Mouse (Mus musculus) kidney, embryonic 16.5 days (tissue): ENCODE results near the gene Ncoa1. TPM values are rescaled to one million over a fixed set of nuclear protein-coding genes. Genes with fewer than 3 reads are reported as not detected.

ENCODE experiments used
- ATAC-seq: fragments of 200-750 bp; cut with Nextera tagmentation; 2 replicates; pipeline ENCODE4 v1.8.0; 2017; ENCODE audit warnings: moderate TSS enrichment; ENCODE audit not compliant: low FRiP score, low TSS enrichment
- H3K27ac ChIP-seq: fragments of 300-500 bp; sonication (generic); 2 replicates; pipeline ENCODE4 v1.5.1; 2014; ENCODE audit warnings: low read length
- H3K27me3 ChIP-seq: fragments of 300-500 bp; sonication (generic); 2 replicates; pipeline ENCODE4 v1.6.1; 2014; ENCODE audit warnings: low read length, control low read depth, mixed read lengths; ENCODE audit not compliant: insufficient read depth
- H3K36me3 ChIP-seq: fragments of 300-500 bp; sonication (generic); 2 replicates; pipeline ENCODE4 v1.6.1; 2014; ENCODE audit warnings: low read length, control low read depth, mixed read lengths; ENCODE audit not compliant: insufficient read depth
- H3K4me1 ChIP-seq: fragments of 300-500 bp; sonication (generic); 2 replicates; pipeline ENCODE4 v1.6.1; 2014; ENCODE audit warnings: low read length, control low read depth, mixed read lengths; ENCODE audit not compliant: insufficient read depth
- H3K4me2 ChIP-seq: fragments of 300-500 bp; sonication (generic); replicated peaks from 2 replicates; pipeline ENCODE4 v1.6.1; 2014; ENCODE audit warnings: low read depth, low read length
- H3K4me3 ChIP-seq: fragments of 300-500 bp; sonication (generic); 2 replicates; pipeline ENCODE4 v1.5.1; 2014; ENCODE audit warnings: mild to moderate bottlenecking, low read length
- H3K9ac ChIP-seq: fragments of 300-500 bp; sonication (generic); replicated peaks from 2 replicates; pipeline ENCODE4 v1.6.1; 2014; ENCODE audit warnings: low read length
- H3K9me3 ChIP-seq: fragments of 300-500 bp; sonication (generic); 2 replicates; pipeline ENCODE4 v1.6.1; 2016; ENCODE audit warnings: low read length, control low read depth
- WGBS: fragments of 180-500 bp; shearing (Covaris S2); extraction: QIAGEN DNeasy Blood & Tissue Kit; methylation state at CpG from one replicate; pipeline ENCODE4 v1.1.7; 2014; 5-methylcytosine and 5-hydroxymethylcytosine counted together
- polyA plus RNA-seq: library from polyadenylated mRNA; unstranded; fragments of >200 nt; fragmentation: Nextera tagmentation; extraction: Ambion mirVana; gene quantifications from 2 replicates; pipeline ENCODE4 v1.2.1, GENCODE M21; 2015

Ncoa1 gene
- polyA plus RNA-seq, 1 experiment from 2014 or later = 6.6 TPM

DNA sequence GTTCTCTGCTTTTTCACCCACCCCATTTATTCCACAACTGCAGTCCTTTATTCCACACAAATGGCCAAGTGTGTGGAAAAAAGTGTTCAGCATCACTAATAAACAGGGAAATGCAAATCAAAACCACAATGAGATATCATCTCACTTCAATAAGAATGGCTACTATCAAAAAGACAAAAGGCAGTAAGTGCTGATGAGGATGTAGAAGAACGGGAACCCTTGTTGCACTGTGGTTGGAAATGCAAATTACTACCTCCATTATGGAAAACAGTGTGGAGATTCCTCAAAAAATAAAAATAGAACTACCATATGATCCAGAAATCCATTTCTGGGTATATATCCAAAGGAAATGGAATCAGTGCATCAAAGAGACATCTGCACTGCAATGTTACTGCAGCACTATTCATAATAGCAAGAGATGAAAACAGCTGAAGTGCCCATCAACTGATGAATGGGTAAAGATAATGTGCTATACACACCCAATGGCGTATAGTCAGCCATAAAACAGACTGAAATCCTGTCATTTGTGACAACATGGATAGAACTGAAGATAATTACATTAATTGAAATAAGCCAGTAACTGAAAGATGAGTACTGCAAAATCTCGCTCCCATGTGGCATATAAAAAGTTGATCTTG is 59.2 kb downstream of the Ncoa1 start:
- WGBS = 81% methylated on average over 3 of the region's 3 CpGs
- Histone ChIP-seq H3K36me3 (no peaks in the 10 kb centered on the region), H3K27me3 (no peaks in the 10 kb centered on the region), H3K4me1 (no peaks in the 10 kb centered on the region), H3K27ac (no peak overlapping the region), H3K9me3 (no peaks in the 10 kb centered on the region), H3K9ac (no peak overlapping the region), H3K4me3 (no peak overlapping the region), H3K4me2 (no peak overlapping the region)
- ATAC-seq = no peak

DNA sequence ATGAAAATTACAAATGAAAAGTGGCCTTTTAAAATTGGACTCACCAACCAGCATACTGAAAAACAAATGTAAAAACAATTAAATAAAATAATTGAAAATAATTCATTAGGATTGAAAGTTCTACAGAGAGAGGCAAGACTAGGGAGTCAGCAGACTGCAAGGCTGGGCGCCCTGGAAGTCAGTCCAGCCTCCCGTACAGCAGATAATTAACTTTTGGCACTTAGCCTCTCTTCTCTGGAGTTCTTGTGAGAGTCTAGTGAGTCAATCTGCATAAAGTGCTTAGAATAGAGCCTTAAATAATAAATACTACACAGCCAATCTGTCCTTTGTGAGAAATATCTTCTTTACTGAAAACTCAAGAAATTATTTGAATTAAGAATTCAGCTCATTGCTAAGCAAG is 69.9 kb downstream of the Ncoa1 start:
- H3K4me2 ChIP-seq = no peak overlapping the region
- H3K9me3 ChIP-seq = no peaks in the 10 kb centered on the region
- no peak overlapping the region for H3K27ac ChIP-seq
- no peak overlapping the region for H3K4me3 ChIP-seq
- no peaks in the 10 kb centered on the region for H3K36me3 ChIP-seq
- H3K9ac ChIP-seq = no peak overlapping the region
- no peak for ATAC-seq
- H3K27me3 ChIP-seq = no peaks in the 10 kb centered on the region
- WGBS = 34% methylated on average over 2 of the region's 2 CpGs
- H3K4me1 ChIP-seq = peaks cover 4% of the 10 kb centered on the region; the same call in 1 of the 2 replicates

DNA sequence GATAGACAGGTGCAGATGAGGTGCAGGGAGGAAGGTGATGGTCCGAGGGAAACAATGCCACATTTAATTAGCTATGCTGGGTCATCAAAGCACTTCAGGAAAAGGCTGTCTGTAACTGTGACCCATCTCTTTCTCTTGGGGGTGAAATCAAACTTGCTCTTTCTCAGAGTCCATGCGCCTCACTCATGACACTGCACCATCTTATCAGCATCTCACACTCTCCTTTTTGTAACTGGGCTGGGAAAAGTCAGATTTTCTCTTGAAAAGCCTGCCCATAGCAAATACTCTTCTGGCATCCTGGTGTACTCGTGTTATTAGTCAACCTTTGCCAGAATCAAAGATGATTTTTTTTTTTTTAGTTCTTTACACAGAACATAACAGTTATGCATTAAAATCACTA is 70.8 kb downstream of the Ncoa1 start:
- H3K4me1 ChIP-seq = peaks cover 4% of the 10 kb centered on the region; the same call in 1 of the 2 replicates
- no peaks in the 10 kb centered on the region for H3K9me3 ChIP-seq
- no peak overlapping the region for H3K4me3 ChIP-seq
- no peaks in the 10 kb centered on the region for H3K27me3 ChIP-seq
- ATAC-seq = no peak
- no peak overlapping the region for H3K4me2 ChIP-seq
- no peaks in the 10 kb centered on the region for H3K36me3 ChIP-seq
- no peak overlapping the region for H3K9ac ChIP-seq
- no peak overlapping the region for H3K27ac ChIP-seq
- 85% methylated on average over 3 of the region's 3 CpGs for WGBS

DNA sequence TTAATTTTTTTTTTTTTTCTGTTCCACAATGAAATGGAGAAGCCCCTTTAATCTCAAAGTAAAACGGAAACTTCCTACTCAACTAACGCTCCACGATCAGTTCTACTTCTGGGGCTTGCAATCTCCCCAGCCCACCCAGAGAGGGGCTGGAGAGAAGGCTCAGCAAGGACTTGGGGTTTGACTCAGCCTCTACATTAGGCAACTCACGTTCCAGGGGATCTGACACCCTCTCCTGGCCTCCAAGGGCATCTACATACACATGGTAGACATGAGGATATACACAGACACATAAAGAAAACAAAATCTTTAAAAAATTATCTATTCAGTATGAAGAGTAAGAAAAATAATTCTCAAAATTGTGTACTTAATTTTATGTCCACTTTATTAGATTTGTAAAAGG is 73.8 kb downstream of the Ncoa1 start:
- H3K9ac ChIP-seq = no peak overlapping the region
- no peaks in the 10 kb centered on the region for H3K27me3 ChIP-seq
- H3K36me3 ChIP-seq = no peaks in the 10 kb centered on the region
- no peak overlapping the region for H3K4me3 ChIP-seq
- no peak overlapping the region for H3K27ac ChIP-seq
- no peak overlapping the region for H3K4me2 ChIP-seq
- peaks cover 4% of the 10 kb centered on the region; the same call in 1 of the 2 replicates for H3K4me1 ChIP-seq
- no peak for ATAC-seq
- WGBS = 76% methylated on average over 4 of the region's 4 CpGs
- no peaks in the 10 kb centered on the region for H3K9me3 ChIP-seq

DNA sequence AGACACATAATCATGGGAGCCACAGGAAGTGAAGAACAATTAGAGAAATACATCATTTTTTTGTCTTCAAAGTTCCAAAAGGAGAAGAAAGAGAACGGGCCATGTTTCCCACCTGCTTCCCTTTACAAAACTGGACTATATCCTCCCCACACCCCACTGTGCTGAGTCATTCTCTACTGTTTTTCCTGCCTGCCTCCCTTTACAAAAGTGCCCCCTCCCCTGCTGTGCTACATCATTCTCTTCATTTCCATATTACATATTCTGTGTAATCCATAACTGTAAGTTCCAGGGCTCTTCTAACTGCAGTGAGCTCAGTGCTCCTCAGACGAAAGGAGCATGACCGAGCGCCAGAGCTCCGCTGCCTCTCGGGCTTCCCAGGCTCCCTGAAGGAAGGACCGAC is 80.8 kb downstream of the Ncoa1 start:
- Histone ChIP-seq H3K4me1 (no peaks in the 10 kb centered on the region), H3K36me3 (no peaks in the 10 kb centered on the region), H3K27ac (no peak overlapping the region), H3K27me3 (no peaks in the 10 kb centered on the region), H3K4me2 (no peak overlapping the region), H3K4me3 (no peak overlapping the region), H3K9me3 (no peaks in the 10 kb centered on the region), H3K9ac (no peak overlapping the region)
- WGBS = 85% methylated on average over 7 of the region's 7 CpGs
- no peak for ATAC-seq

DNA sequence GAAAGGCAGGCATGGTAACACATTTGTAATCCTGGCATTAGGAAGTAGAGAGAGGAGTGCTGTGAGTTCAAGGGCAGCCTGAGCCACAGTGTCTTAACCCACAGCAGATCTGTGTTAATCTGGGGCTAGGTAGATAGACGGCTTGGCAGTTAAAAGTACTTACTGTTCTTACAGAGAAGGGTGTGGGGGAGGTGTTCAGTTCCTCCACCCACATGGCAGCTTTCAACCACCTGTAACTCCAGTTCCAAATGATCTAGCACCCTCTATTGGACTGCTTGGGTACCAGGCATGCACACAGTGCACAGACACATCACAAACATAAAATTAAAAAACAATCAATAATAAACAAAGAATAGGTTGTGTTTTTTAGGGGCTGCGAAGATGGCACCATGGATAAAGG is 84.4 kb downstream of the Ncoa1 start:
- no peaks in the 10 kb centered on the region for H3K9me3 ChIP-seq
- no peak overlapping the region for H3K4me3 ChIP-seq
- no peaks in the 10 kb centered on the region for H3K4me1 ChIP-seq
- no peak overlapping the region for H3K4me2 ChIP-seq
- no peak overlapping the region for H3K9ac ChIP-seq
- no peak for ATAC-seq
- no peaks in the 10 kb centered on the region for H3K27me3 ChIP-seq
- H3K36me3 ChIP-seq = no peaks in the 10 kb centered on the region
- H3K27ac ChIP-seq = no peak overlapping the region
- 73% methylated on average over 2 of the region's 2 CpGs for WGBS

DNA sequence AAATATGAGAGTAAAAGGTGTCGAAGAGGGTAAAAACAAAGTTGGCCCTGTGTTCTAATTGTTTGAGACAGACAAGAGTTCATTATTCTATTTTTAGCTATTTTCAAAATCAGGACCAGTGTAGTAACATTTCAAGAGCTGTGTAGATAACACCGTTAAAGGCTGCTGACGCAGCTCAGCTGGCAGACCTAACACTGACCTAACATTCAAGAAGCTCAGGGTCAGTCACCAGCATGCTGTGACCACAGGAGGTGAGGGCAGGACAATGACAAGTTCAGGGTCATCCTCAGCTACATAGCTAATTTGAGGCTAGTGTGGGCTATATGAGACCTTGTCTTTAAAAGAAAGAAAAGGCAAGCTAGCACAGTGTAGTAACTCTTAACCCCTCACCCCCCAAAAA is 84.9 kb downstream of the Ncoa1 start:
- 63% methylated on average over 3 of the region's 3 CpGs for WGBS
- Histone ChIP-seq H3K4me3 (no peak overlapping the region), H3K27ac (no peak overlapping the region), H3K4me1 (no peaks in the 10 kb centered on the region), H3K36me3 (no peaks in the 10 kb centered on the region), H3K9ac (no peak overlapping the region), H3K27me3 (no peaks in the 10 kb centered on the region), H3K9me3 (no peaks in the 10 kb centered on the region), H3K4me2 (no peak overlapping the region)
- no peak for ATAC-seq

DNA sequence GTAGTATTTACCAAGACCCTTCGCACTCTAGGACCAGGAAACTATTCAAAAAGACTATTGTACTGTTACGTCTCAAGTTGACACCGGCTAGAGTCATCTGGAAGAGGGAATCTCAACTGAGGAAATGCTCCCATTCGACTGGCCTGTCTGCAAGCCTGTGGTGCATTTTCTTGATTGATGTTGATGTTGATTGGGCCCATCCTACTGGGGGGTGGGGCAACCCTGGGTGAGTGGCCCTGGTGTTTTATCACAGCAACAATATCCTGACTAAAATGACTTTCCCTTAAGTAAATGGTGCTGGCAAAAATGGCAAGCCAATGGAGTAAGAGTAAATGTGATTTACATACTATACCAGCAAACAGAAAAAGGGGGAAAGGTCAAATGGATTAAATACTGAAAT is 85.7 kb downstream of the Ncoa1 start:
- Histone ChIP-seq H3K4me2 (no peak overlapping the region), H3K27me3 (no peaks in the 10 kb centered on the region), H3K9me3 (no peaks in the 10 kb centered on the region), H3K9ac (no peak overlapping the region), H3K27ac (no peak overlapping the region), H3K4me1 (no peaks in the 10 kb centered on the region), H3K36me3 (no peaks in the 10 kb centered on the region), H3K4me3 (no peak overlapping the region)
- WGBS = 56% methylated on average over 4 of the region's 4 CpGs
- no peak for ATAC-seq

DNA sequence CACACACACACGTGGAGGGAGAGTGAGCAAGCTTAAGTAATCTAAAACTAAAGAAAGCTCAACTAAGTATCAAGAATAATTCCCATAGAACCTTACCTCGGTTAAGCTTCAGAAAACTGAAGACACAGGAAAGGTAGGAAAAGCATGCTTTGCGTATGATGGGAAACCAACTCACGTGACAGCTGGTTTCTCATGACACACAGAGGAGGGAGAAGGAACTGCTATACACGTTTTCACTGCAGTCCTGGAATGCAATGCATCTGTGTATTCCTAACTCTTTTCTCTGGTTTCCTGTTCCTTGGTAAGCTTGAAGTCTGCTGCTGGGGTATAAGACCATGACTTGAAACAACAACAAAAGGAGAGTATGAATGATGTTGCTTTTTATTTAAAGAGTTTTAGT is 86.3 kb downstream of the Ncoa1 start:
- H3K9ac ChIP-seq = no peak overlapping the region
- no peaks in the 10 kb centered on the region for H3K9me3 ChIP-seq
- no peak for ATAC-seq
- no peak overlapping the region for H3K27ac ChIP-seq
- no peak overlapping the region for H3K4me2 ChIP-seq
- H3K27me3 ChIP-seq = no peaks in the 10 kb centered on the region
- H3K4me3 ChIP-seq = no peak overlapping the region
- H3K4me1 ChIP-seq = no peaks in the 10 kb centered on the region
- no peaks in the 10 kb centered on the region for H3K36me3 ChIP-seq
- WGBS = 65% methylated on average over 5 of the region's 5 CpGs

DNA sequence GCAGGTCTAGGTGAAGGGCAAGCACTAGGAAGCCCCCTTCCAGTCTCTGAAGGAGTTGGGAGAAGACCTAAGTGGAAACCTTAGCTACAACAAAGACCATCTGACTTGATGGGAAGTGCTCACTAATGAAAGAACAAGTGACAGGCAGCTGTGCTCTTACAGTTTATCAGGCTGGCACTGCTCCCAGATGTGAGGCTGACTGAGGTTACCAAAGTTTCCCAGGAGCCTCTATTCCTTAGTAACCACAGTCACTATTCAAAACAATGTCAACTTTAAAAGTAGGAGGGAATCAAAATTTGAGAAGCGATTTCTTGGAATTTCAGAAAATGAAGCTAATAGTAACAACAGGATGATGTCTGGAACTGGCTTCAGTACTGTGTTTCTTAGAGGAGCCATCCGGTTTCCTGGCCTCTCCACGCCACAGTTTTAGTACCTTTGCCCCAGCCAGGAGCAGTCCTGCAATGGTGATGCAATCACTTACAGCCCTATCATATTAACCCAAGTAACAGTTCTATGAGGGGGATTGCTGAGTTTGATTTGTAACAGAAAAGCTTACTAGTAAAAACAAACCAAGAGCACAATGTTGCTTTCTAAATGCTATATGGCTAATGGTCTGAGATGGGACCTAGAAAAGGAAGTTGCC is 90.8 kb downstream of the Ncoa1 start:
- Histone ChIP-seq H3K36me3 (no peaks in the 10 kb centered on the region), H3K9ac (no peak overlapping the region), H3K27me3 (no peaks in the 10 kb centered on the region), H3K4me3 (no peak overlapping the region), H3K9me3 (no peaks in the 10 kb centered on the region), H3K4me1 (no peaks in the 10 kb centered on the region), H3K4me2 (no peak overlapping the region), H3K27ac (no peak overlapping the region)
- WGBS = 74% methylated on average over 3 of the region's 3 CpGs
- no peak for ATAC-seq
